Mouse (Mus musculus) left cerebral cortex, adult 2 months (tissue): ENCODE data around the gene 1700088E04Rik. TPM values are rescaled to one million over a fixed set of nuclear protein-coding genes. Genes with fewer than 3 reads are reported as not detected.

ENCODE experiments used
- DNase-seq, 2 experiments: peaks; one replicate each; pipeline ENCODE4 v3.0.0; 2021 to 2022; ENCODE audit warnings: low spot score in 2 of 2, mixed read lengths in 1 of 2; ENCODE audit errors: extremely low spot score in 1 of 2
- H3K27ac ChIP-seq: fragments of 200-600 bp; 2 replicates; pipeline ENCODE4 v1.8.1; 2022
- H3K4me3 ChIP-seq: fragments of 200-600 bp; 2 replicates; pipeline ENCODE4 v1.8.1; 2022
- CTCF ChIP-seq: fragments of 200-600 bp; IDR thresholded peaks from 2 replicates; pipeline ENCODE4 v1.8.1; 2022; ENCODE audit warnings: antibody characterized with exemption, mild to moderate bottlenecking, moderate library complexity
- intact Hi-C: fragments of 180-260 bp; cut with DNase I; formaldehyde crosslinking; loops from one replicate; pipeline ENCODE4 v1.15.1; 2025
- total RNA-seq, 2 experiments: library from RNA; stranded (reverse); gene quantifications; 2 replicates each; pipeline ENCODE4 v1.2.3; 2021

1700088E04Rik gene
- total RNA-seq, 2 experiments from 2014 or later, result 12.0 to 12.9 TPM

- peak in 1 of 2 experiments; percentile 32 for DNase-seq
- TF ChIP-seq CTCF, result no peak
- Histone ChIP-seq H3K4me3 (peak overlapping the region; percentile 71), H3K27ac (peak overlapping the region; percentile 80)
- intact Hi-C loops, result no loop called here
Observed at GRCm38 (mm10) chr15:79109321-79109934, 31.6 kb downstream of the 1700088E04Rik start.

DNA sequence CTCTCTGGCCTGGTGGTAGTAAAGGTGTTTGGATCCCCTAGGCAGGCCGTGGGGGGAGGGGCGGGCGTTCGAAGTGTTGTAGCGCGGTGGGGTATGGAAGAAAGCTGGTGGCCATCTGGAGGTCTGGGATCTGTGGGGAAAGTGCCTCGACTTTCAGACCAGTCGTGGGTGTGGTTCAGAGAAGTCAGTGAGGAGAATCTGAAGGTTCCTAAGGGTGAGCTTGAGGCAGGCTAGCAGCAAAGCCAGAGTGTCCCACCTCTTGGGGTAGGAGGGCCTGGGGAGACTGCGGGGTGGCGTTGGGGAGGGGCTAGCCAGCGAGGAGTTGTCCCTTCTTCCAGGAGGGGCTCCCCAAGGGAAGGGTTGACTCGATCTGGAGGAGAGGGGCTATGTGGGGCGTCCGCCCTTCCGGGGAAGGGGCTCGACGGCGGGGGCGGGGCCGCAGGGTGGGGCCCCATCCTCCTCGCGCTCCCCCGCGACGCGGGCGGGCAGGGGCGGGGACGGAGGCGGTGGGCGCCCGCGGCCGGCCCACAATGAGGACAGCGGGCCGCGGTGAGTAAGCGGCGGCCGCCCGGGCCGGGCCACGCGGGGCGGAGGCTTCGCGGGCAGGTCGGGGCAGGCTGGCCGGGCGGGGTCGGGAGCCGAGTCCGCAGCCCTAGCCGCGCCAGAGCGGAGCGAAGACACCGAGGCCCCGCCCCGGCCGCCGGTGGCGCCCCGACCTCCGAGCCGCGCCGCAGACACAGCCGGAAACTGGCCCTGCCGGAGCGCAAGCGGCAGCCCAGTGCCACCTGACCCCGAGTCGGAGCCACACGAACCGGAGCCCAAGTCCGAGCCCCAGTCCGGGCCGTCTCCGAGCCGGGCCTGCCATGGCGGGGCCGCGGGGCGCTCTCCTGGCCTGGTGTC lies 32.4 kb downstream of the 1700088E04Rik start, which contains the start of gene Micall1:
TSS of gene Micall1 (plus strand) at position 478 of the 900 bp plus-strand sequence.
- Histone ChIP-seq H3K4me3 (peak within 1 kb of the TSS; percentile 71), H3K27ac (peak within 1 kb of the TSS; percentile 80)
- peak; percentile 41 to 60 for DNase-seq
- intact Hi-C loops, result no loop called here
- TF ChIP-seq CTCF, result no peak

DNA sequence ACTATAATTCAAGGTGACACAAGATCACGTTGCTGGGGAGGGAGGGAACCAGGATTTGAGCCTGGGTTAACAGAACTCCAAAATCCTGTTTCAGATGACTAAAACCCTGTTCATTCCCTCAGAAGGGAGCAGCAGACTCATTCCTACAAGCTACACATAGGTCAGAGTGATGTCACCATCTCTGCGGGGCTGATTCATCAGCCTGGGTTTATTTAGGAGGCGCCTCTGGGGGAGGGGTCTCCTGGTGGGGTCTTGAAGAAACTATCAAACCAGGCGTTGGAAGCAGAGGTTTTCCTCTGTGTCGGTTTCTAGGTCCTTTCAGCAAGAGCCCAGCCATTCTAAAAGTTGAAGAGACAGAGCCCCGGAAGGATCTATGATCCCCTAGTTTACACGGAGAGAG lies 33.1 kb downstream of the 1700088E04Rik start:
- Histone ChIP-seq H3K4me3 (peak overlapping the region; percentile 71), H3K27ac (peak overlapping the region; percentile 50; the same call in 1 of the 2 replicates)
- intact Hi-C loops, result no loop called here
- no peak for TF ChIP-seq CTCF
- DNase-seq, result no peak

DNA sequence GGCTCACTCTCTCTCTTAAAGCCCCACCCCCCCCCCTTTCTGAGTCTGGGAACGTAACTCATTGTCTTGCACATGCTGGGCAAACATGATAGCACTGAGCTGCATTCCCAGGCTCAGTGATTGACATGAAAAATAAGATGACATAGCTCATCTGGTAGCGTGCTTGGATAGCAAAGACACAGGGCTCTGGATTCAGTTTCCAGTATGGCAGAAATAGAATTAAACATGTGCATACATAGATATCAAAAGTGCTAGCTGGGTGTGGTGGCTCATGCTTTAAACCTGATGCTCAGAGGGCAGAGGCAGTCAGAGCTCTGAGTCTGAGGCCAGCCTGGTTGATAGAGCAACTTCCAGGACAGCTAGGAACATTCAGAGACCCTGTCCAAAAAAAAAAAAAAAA lies 35.2 kb downstream of the 1700088E04Rik start:
- no peak overlapping the region for H3K4me3 ChIP-seq
- DNase-seq, result no peak
- intact Hi-C loops, result no loop called here
- no peak for TF ChIP-seq CTCF
- no peak overlapping the region for H3K27ac ChIP-seq

DNA sequence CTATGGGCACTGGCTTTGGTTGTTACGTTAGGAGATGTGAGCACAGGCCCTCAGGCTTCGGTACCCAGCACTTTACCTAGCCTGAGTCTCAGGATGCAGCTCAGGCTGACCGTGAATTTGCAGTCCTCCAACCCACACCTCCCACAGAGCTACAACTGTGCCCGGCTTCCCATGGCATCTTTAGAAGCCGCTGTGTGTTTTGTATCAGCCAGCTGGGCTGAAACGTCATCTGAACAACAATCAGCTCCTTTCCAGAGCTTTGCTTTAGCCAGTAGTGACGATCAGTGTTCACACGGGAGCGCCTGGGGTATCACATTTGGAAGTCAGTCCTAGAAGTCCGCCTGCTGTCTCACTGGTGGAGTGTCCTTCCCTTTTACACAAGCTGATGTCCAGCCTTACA lies 37.8 kb downstream of the 1700088E04Rik start:
- TF ChIP-seq CTCF, result no peak
- intact Hi-C loops, result no loop called here
- no peak for DNase-seq
- Histone ChIP-seq H3K27ac (peak overlapping the region; percentile 19), H3K4me3 (no peak overlapping the region)

- intact Hi-C loops, result no loop called here
- TF ChIP-seq CTCF, result no peak
- peak overlapping the region; percentile 44; the same call in 1 of the 2 replicates for H3K27ac ChIP-seq
- no peak for DNase-seq
- H3K4me3 ChIP-seq, result no peak overlapping the region
Observed at GRCm38 (mm10) chr15:79101531-79101930, 39.5 kb downstream of the 1700088E04Rik start.

DNA sequence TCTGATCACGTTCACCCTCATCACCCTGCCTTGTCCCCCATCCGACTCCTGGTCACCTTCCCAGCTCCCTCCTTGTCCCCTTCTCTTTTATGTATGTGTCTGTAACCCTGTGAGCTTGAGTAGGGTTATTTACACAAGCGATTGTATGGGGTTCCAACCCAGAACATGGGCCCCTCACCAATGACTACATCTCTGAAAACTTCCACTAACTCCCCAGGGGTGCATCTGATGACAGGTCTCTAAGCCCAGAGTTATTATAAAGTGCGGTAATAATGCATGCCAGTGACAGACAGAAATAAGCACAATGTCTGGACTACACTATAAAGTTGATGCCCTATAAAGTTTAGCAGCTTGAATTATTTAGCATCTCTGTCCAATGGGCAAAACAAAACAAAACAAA lies 40.7 kb downstream of the 1700088E04Rik start:
- no peak for TF ChIP-seq CTCF
- no peak overlapping the region for H3K4me3 ChIP-seq
- no peak overlapping the region; the same call in 1 of the 2 replicates for H3K27ac ChIP-seq
- intact Hi-C loops, result no loop called here
- no peak for DNase-seq

GRCm38 (mm10) chr15:79099456-79099855 lies 41.6 kb downstream of the 1700088E04Rik start:
- no peak overlapping the region for H3K27ac ChIP-seq
- no peak for DNase-seq
- no peak overlapping the region for H3K4me3 ChIP-seq
- intact Hi-C loops, result no loop called here
- no peak for TF ChIP-seq CTCF

DNA sequence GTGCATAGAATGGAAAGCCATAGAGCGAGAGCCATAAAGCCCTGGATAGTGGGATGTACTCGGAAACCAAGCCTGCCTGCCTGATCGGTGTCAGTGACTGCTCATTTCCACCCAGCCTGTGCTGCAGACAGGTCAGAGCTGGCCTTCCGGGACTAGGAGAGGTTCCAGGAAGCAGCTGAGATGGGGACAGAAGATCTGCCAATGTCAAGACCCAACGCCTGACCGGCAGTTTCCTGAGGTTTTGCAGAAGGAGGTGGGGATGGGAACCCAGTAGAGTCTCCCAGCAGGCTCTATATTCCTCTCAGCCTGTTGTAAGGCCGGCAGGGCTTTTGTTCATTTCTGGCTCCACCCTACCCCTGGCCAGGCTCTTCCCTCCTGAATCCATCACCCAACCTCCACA lies 42.2 kb downstream of the 1700088E04Rik start:
- H3K27ac ChIP-seq, result no peak overlapping the region
- no peak for TF ChIP-seq CTCF
- H3K4me3 ChIP-seq, result no peak overlapping the region
- no peak for DNase-seq
- intact Hi-C loops, result no loop called here

DNA sequence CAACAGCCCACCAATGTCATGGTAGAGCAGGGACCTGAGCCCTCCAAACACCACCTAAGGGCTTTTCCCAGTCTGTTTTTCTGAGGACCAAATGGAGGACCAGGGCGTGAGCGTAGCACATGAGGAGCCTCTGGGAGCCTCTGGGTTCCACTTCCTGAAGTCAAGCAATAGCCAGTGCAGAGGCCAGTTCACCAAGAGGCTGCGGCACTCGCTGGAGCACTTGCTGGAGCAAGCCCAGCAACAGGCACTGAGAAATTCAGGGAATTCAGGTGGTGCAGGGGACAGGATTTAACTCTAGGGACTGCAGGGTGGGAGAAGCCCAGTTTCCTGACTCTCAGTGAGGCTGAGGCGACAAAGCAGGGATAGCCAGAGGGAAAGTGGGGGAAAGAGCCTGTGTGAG lies 42.8 kb downstream of the 1700088E04Rik start:
- TF ChIP-seq CTCF, result no peak
- no peak for DNase-seq
- Histone ChIP-seq H3K4me3 (no peak overlapping the region), H3K27ac (peak overlapping the region; percentile 68)
- intact Hi-C loops, result no loop called here

DNA sequence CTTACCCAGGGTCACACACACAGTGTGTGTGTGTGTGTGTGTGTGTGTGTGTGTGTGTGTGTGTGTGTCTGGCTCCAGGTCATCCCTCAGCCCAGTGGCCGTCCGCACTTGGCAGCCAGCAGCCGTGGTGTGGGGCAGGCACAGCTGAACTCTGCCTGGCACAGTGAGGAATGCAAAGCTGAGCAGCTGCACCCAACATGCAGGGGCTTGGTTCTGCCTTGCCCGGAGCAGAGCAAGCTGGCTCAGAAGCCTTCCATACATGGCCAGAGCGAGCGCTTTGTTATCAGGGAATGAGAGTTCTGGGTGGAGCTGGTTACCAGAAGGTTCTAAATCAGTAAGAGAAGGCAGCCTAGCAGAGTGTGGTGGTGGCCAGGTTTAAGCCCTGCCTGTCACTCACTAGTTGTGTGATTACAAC lies 43.4 kb downstream of the 1700088E04Rik start:
- peak in 1 of 2 experiments; percentile 47 for DNase-seq

GRCm38 (mm10) chr15:79097135-79097534 lies 43.9 kb downstream of the 1700088E04Rik start:
- Histone ChIP-seq H3K4me3 (no peak overlapping the region), H3K27ac (peak overlapping the region; percentile 69)
- no peak for DNase-seq
- no peak for TF ChIP-seq CTCF
- intact Hi-C loops, result no loop called here

More for the DNA sequence above, 43.4 kb downstream of the 1700088E04Rik start:
- Histone ChIP-seq H3K4me3 (no peak overlapping the region), H3K27ac (peak overlapping the region; percentile 69)
- no peak for TF ChIP-seq CTCF
- intact Hi-C loops, result no loop called here
